Mouse (Mus musculus): ENCODE results near the gene Ifi211.
"Not testable (repeated sequence)": the region's sequence is repeated elsewhere in the genome, so short reads cannot be mapped to it uniquely, and the experiment has no call there.

- not testable (repeated sequence) for TF ChIP-seq POLR2A (IDR thresholded peaks at IDR 0.05; ENCODE audit: borderline replicate concordance, low read depth, low read length); CTCF (IDR thresholded peaks at IDR 0.05; ENCODE audit: low read depth, low read length)
Measured at GRCm38 (mm10) chr1:173949044-173949443, 36.2 kb upstream of the Ifi211 start.

Data from bone marrow macrophage, adult 2 months (primary cell).